Mouse (Mus musculus) CD8-positive naive resting alpha-beta T cell, adult 2 months (primary cell): ENCODE data around the gene Tk1.

Experiments used
- DNase-seq, 2 experiments: peaks; one replicate each; pipeline ENCODE4 v3.0.0; 2022; ENCODE audit warnings: low read depth in 2 of 2, low spot score in 2 of 2

Gene Tk1

GRCm38 (mm10) chr11:117825333-117826101 is at the start of gene Tk1, which contains the start of gene Afmid:
TSS of gene Tk1 (minus strand) at chr11:117826092.
TSS of gene Afmid (plus strand) at chr11:117825924.
- no peak for DNase-seq

- DNase-seq: no peak
These were observed 49.8 kb upstream of the Tk1 start for GRCm38 (mm10) chr11:117875681-117876080.

- peak in 1 of 2 experiments; percentile 32 for DNase-seq
These were observed 48.5 kb upstream of the Tk1 start for GRCm38 (mm10) chr11:117874419-117874818.

GRCm38 (mm10) chr11:117872861-117873608 is 47.1 kb upstream of the Tk1 start, which contains the start of gene Tha1:
TSS of gene Tha1 (minus strand) at chr11:117873481.
- peak; percentile 27 to 30 for DNase-seq

GRCm38 (mm10) chr11:117871911-117872584 is 46.2 kb upstream of the Tk1 start:
- peak; percentile 87 to 88 for DNase-seq

GRCm38 (mm10) chr11:117871376-117871775 is 45.5 kb upstream of the Tk1 start:
- no peak for DNase-seq

- peak; percentile 77 to 83 for DNase-seq
These were observed 44.9 kb upstream of the Tk1 start for GRCm38 (mm10) chr11:117870688-117871365.

GRCm38 (mm10) chr11:117865988-117866387 is 40.1 kb upstream of the Tk1 start:
- no peak for DNase-seq

GRCm38 (mm10) chr11:117864805-117865204 is 38.9 kb upstream of the Tk1 start:
- no peak for DNase-seq

GRCm38 (mm10) chr11:117863174-117863856 is 37.4 kb upstream of the Tk1 start:
- DNase-seq: no peak

GRCm38 (mm10) chr11:117860601-117861000 is 34.7 kb upstream of the Tk1 start, which contains the start of gene Tmem235:
TSS of gene Tmem235 (plus strand) at chr11:117860752.
- peak in 1 of 2 experiments; percentile 22 for DNase-seq

- no peak for DNase-seq
These were observed 32.5 kb upstream of the Tk1 start for GRCm38 (mm10) chr11:117858392-117858791.

- no peak for DNase-seq
These were observed 31.6 kb upstream of the Tk1 start for GRCm38 (mm10) chr11:117857462-117857861.

- no peak for DNase-seq
These were observed 30.1 kb upstream of the Tk1 start for GRCm38 (mm10) chr11:117855975-117856374.

GRCm38 (mm10) chr11:117855360-117855759 is 29.5 kb upstream of the Tk1 start:
- no peak for DNase-seq

GRCm38 (mm10) chr11:117854241-117854640 is 28.3 kb upstream of the Tk1 start:
- DNase-seq: no peak

- DNase-seq: no peak
These were observed 27.0 kb upstream of the Tk1 start for GRCm38 (mm10) chr11:117852875-117853274.

GRCm38 (mm10) chr11:117848985-117849671 is 23.2 kb upstream of the Tk1 start, which contains the start of gene Birc5:
TSS of gene Birc5 (plus strand) at chr11:117849251.
- peak; percentile 94 to 97 for DNase-seq

- peak; percentile 47 to 57 for DNase-seq
These were observed 22.5 kb upstream of the Tk1 start for GRCm38 (mm10) chr11:117848271-117848984.
